Mouse (Mus musculus) right cerebral cortex, postnatal 10 days (tissue): ENCODE data around the gene 6030445D17Rik.
A peak's percentile ranks its signal among the peaks of the same experiment; 100 is the strongest.

Source experiments
- DNase-seq, 2 experiments: peaks; one replicate each; pipeline ENCODE4 v3.0.0; 2021; ENCODE audit warnings: low spot score in 2 of 2

The 6030445D17Rik gene

GRCm38 (mm10) chr4:136459210-136459609 lies 2.8 kb upstream of the 6030445D17Rik start:
- no peak for DNase-seq

- no peak for DNase-seq
These were observed 844 bp upstream of the 6030445D17Rik start for GRCm38 (mm10) chr4:136461206-136461605.

- no peak for DNase-seq
These were observed 327 bp upstream of the 6030445D17Rik start for GRCm38 (mm10) chr4:136461761-136462085.

- peak in 1 of 2 experiments; percentile 62 for DNase-seq
These were observed 759 bp downstream of the 6030445D17Rik start for GRCm38 (mm10) chr4:136462839-136463178.

DNA sequence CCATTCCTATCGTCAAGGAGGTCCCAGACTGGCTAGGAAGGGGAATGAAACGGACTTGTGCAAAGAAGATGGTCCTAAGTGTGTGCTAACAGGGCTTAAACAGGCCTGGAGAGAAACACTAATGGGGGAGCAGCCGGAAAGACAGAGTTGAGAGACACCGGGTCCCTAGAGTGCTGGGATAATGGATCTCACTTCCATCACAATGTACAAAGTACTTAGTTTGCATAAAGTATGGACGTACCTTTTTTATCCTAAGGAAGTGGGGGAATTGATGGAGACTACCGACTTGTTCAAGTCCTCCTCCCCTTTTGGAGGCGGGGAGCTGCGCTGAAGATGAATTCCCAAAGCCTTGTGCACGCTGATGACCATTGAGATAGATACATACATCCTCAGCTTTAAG lies 1.4 kb downstream of the 6030445D17Rik start:
- no peak for DNase-seq

DNA sequence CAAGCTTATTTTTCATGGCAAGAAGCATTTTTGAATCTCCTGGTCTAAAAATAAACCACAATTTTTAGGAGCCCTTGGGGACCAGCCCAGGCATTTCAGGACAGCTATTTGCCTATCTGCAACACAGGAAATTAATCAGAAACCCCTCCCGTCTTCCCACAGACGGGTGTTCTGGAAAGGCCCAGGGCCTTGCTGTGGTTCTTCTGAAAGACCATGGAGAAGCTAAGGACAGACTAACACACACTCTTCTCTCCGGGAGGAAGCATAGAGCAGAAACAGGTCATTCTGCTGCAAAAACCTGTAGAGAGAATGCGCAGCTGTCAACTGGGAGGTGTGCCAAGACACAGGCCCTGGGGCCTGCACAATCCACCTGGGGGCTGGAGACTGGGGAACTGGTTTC lies 4.2 kb downstream of the 6030445D17Rik start:
- peak in 1 of 2 experiments; percentile 46 for DNase-seq

GRCm38 (mm10) chr4:136468553-136469327 lies 6.7 kb downstream of the 6030445D17Rik start:
- DNase-seq = peak; percentile 69 to 83

DNA sequence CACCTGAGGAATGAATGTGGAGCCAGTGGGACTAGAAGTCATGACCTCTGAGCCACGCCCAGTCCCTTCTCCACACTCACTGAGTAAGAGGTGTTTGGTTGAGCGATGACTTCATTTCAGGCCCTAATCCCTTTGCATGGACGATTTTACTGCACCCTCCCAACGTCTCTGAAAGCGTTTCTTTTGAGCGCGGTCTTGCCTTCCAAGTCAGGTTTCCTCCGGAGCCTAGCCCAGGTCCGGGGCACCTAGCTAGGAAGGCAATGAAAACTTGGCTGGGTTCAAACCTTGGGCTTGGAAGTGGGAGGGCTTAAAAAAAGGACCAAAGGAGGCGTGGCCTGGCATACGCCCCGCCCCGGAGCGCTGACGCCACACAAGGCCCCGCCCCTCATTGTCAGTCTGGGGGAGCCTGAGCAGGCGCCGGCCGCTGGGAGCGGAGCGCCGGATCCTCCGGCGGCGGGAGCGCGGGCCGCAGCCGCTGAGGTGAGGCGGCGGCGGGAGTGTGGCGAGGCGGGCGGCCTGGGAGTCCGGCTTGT lies 7.4 kb downstream of the 6030445D17Rik start, which contains the start of gene Luzp1:
Gene Luzp1, plus strand, starts transcription at position 391 of the 533 bp plus-strand sequence.
- DNase-seq = peak; percentile 94 to 95

DNA sequence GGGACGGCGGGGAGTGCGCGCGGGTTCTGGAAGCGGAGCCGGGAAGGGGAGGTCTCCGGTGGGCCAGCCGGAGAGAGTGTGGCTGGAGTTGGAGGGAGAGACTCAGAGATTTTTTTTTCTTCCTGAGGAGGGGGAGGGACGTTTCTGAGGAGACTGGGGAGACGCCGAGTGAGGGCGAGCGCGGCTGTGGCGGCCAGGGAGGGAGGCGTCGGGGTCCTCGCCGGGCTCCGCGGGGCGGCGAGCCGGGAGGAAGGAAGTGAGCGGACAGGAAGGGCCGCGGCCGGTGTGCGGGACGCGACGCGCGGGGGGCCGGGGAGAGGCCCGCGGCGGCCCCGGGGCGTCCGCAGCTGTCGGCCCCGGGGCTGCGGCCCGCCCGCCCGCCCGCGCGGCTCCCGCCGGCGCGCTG lies 7.9 kb downstream of the 6030445D17Rik start:
- peak in 1 of 2 experiments; percentile 68 for DNase-seq

DNA sequence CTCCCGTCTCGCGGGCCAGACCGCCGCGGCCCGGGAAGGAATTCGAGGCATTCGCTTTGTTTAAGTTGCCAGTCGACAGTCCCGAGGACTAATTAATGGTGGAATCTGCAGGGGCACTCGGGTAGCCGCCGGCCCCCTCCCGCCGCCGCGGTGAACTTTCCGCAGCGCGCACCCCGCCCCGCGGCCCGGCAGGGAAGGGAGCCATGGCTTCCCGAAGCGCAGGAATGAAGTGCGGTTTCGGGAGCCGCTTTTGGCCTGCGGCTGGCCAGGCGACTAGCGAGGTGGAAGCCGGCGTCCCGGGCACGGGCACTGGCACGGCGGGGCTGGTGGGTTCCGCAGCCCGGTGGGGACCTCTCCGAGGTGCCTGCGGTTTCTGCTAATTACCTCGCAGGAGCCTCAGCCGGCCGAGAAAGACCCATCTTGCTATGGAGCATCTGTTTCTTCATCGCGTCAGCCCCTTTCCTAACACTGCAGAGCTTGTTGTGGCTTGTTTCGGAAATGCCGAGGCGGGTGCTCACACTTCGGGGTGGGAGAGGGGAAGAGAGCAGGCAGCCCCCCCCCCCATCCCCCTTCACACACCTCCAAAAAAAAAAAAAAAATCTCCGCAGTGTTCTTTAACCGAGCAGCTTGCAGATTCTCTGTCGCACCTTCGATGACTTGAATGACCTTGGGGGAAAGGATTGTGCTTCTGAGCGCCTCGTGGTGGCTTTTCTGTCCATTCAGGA lies 8.5 kb downstream of the 6030445D17Rik start:
- DNase-seq = peak; percentile 53 to 54

DNA sequence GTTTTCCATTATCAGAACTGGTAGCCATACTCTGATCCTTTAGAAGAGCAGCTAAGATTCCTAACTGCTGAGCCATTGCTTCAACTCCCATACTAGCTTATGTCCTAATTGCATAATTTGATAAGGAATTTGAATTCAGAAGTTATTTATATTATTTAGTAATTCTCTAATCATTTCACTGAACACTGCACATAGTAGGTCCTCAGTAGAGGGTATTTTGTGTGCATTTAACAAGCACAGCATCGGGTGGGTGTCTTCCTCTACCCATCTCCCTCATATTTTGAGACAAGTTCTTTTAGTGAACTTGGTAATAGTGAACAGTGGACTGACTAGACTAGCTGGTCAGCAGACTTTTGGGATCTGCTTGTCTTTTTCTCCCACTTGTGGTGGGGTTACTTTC lies 14.6 kb downstream of the 6030445D17Rik start:
- no peak for DNase-seq

- no peak for DNase-seq
These were observed 24.5 kb downstream of the 6030445D17Rik start for GRCm38 (mm10) chr4:136486549-136486948.

- no peak for DNase-seq
These were observed 33.9 kb downstream of the 6030445D17Rik start for GRCm38 (mm10) chr4:136495993-136496392.

- no peak for DNase-seq
These were observed 43.6 kb downstream of the 6030445D17Rik start for GRCm38 (mm10) chr4:136505426-136506215.

GRCm38 (mm10) chr4:136509857-136510256 lies 47.8 kb downstream of the 6030445D17Rik start:
- DNase-seq = no peak

- DNase-seq = no peak
These were observed 49.7 kb downstream of the 6030445D17Rik start for GRCm38 (mm10) chr4:136511708-136512107.

DNA sequence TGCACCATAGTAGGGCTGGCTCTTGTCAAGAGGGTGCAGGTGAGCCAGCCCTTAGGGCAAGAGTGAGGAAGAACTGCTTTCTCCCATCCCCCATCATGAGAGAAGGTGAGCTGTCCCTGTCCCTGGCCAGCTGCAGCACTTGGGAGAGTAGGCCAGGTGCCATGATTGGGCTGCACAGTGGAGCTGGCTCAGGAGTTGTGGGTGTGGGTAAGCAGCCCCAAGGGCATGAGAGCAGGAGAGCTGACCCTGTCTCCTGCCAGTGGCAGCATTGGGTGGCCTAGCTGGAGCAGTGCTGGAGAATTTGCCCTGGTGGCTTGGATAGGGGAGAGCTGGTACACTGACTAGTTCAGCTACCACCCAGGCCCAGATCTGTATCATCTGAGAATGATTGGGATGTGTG lies 50.9 kb downstream of the 6030445D17Rik start:
- DNase-seq = no peak
